Mouse (Mus musculus) ZHBTc4 (cell line): ENCODE results near the gene BC030870.

Source experiments
- DNase-seq: peaks from one replicate; pipeline ENCODE4 v3.0.0-alpha.2; 2011; ENCODE audit warnings: low read depth, low spot score

BC030870 gene

DNA sequence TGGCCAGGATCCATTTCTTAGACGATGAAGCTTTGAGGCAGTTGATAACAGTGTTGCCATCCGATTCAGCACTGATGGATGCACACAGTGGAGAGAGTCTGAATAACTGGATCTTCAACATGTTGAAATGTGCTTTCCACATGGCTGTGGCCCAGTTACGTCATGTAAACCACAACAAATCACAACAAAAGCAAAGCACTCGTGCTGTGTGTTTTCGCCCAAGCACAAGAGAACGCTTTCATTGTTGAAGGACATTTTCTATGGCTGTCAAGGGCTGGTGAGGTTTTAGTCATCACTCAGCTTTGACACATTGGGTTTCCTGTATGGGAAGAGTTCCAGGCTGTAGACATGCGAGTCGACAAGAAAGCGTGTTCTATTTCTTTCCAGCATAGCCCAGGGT lies 48.6 kb downstream of the BC030870 start:
- no peak for DNase-seq

DNA sequence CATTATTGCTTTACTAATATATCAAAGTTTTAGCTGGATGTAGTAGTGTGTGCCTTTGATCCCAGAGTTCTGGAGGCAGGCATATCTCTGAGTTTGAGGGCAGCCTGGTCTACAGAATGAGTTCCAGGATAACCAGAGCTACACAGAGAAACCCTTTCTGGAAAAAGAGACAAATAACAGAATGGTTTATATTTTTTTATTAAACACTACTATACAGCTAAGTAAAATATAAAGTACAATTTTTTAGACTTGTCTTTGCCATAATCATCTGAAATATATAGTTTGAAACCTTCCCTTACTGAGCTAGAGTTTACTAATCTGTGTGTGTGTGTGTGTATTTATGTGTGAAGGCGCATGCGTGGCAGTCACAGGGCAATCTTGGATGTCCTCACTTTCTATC lies 54.6 kb downstream of the BC030870 start, which contains the start of gene Gm10663:
Gene Gm10663, plus strand, starts transcription at position 301 of the 400 bp plus-strand sequence.
- DNase-seq, result no peak

DNA sequence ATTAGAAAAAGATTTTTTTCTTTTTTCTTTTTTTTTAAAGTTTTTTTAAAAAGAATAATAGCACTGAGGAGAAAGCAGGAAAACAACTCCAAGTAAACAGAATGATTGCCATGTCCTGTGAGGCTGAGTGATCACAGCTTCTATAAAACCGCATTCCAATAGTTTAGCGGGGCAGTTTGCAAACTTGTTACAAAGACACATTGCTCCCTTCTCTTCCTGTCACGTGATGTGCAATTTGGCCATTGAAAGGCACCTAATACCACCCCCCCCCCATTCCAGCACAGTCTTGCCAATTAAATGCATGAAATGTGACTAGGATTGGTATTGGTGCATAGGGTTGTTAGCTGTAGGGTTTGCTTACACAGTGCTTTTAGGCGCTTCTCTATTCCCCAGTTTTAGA lies 58.4 kb downstream of the BC030870 start:
- no peak for DNase-seq

DNA sequence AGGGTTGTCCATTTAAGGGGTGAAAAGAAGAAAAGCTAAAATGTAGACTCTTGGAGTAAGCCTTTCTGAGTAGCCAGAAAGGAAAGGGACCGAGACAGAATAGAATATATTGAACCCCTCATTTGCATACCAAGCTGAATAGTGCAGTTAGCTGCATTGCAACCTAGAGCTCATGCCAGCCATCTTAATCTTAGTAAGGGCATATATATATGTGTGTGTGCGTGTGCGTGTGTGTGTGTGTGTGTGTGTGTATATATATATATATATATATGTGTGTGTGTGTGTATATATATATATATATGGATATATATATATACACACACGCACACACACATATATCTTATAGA lies 60.9 kb downstream of the BC030870 start:
- DNase-seq, result no peak

DNA sequence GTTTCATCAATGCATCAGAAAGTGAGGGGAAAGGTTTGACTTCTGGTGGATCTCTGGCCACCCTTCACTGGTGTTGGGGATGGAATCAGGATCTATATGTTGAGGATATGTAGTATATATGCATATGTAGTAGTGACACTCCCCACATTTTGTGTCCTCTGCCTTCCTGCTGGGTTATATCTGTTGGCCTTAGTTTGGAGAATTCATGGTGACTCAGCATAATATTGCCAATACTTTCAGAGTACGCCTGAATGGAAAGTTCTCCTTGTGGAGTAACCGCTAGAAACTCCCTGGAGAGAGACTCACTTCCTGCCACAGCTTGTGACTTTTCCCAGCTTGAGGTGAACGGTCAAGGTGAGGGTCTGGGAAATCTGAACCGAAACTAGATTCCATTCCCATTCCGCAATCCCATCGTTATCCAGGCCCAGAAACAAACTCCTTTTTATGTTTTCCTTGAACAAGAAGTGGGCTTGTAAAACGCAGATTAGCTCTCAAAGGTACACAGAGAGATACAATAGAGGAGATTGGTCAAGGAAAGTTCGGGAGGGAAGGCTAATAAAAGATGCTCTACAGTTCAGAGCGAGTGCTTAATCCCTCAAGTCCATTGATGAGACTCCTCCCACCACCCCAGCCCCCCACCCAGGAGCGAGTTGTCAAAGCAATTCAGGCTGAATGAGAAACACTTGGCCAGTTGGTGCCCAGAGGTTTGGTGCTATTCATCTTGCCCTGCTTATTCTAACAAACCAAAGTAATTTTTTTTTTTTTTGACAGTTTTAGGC lies 61.5 kb downstream of the BC030870 start:
- DNase-seq, result peak; percentile 78

DNA sequence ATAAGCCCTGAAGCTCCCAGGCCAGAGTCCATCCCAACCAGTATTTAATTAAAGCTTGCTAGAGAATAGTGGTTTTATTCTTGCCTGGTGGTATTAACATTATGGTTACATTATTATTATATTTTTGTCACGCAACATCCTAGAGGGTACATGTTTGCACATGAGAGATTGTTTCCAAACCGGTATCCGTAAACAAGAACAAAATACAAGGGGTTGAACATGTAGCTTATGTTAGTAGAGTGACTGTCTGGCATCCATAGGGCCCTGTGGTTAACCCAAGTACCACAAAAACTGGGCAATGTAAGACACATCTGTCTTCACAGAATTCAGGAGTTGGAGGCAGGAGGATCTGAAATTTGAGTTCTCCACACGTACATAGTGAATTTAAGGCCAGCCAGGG lies 62.3 kb downstream of the BC030870 start:
- no peak for DNase-seq

DNA sequence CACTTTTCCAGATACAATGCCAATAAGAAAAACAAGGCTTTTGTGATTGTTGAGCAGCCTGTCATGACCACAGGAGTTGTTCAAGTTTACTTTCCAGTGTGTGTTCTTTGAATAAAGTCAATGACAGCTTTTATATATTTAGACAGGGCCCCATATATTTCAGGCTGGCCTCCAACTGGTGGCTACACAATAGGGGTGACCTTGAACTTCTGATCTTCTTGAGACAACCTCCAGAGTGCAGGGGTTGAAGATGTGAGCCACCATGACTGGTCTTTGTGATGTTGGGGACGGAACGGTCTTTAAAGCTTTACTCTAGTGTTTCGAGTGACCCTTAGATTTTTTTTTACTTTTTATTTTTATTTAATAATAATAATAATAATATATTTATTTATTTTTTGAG lies 63.7 kb downstream of the BC030870 start:
- DNase-seq, result no peak

DNA sequence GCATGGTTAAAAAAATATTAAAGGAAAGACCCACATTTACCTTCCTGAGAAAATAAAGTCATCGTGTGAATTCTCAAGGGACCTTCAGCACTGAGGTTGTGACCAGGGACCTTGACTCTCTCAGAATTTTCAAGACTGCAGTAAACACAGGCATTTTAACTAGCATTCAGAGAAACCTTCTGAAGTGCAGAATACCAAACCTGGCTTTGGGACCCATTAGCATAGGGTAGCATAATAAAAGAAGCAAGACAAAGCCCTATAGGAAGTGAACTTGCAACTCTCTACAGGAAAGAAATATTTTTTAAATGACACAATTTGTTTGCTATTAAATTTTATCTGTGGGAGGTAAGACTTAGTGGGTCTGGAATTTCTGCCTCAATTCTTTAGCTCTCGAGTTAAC lies 65.3 kb downstream of the BC030870 start:
- DNase-seq, result peak; percentile 78

DNA sequence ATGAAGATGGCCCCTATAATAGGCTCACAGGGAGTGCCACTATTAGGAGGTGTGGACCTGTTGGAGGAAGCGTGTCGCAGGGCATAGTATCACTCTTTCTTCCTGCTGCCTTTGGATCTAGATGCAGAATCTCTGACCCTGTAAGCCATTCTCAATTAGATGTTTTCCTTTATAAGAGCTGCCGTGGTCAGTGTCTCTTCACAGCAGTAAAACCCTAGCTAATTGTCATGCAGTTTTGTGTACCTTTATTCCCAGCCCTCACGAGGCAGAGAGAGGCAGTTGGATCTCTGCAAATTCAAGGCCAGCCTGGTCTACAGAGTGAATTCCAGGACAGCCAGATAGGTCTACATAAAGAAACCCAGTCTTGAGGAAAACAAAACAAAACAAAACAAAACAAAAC lies 67.2 kb downstream of the BC030870 start:
- peak; percentile 58 for DNase-seq

DNA sequence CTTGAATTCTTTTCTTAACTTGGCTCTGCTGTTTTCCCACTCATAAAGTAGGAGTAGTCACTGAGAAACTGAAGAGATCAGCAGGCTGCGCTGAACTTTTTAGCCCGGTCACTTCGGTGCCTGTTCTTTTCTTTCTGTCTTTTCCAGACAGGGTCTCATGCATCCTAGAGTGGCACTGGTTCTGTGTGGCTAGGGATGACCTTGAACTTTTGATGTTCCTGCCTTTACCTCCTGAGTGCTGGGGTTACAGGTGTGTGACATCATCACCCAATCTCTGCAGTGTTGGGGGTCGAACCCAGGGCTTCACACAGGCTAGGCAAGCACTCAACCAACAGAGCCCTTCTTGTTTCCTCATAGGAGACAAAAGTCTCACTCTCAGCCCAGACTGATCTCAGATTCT lies 72.6 kb downstream of the BC030870 start:
- no peak for DNase-seq

DNA sequence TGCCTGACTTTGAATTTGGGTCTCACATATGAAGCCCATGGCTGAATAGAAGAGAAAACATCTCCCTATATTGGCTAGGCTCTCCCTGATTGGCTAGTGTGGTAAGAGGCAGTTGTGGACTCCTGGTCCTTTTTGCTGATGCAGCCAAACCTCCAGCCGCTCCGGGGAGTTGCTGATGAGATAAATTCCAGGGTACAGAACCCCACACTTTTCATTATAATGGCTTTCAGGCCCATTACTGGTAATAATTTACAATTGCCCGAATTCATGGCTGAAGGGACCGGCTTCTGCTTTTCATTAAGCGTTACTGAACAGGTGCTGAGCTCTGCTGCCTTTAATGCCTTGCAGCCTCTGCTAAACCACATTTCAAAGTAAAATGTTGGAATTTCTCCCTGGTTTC lies 75.4 kb downstream of the BC030870 start:
- DNase-seq, result no peak

DNA sequence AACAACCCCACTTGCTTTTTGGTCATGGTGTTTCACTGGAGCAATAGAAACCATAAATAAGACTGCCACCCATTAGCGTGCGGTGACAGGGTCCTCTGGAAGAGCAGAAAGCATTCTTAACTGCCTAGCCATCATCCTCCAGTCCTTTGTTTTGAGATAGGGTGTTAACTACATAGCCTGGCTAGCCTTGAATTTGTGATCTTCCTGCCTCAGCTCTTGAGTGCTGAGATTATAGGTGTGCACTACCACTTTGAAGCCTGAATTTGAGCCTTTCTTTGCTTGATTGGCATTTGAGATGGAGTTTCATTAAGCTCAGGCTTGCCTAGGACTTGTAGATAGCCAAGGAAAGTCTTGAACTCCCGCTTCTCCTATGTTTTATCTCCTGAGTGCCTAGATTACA lies 75.8 kb downstream of the BC030870 start:
- peak; percentile 55 for DNase-seq

DNA sequence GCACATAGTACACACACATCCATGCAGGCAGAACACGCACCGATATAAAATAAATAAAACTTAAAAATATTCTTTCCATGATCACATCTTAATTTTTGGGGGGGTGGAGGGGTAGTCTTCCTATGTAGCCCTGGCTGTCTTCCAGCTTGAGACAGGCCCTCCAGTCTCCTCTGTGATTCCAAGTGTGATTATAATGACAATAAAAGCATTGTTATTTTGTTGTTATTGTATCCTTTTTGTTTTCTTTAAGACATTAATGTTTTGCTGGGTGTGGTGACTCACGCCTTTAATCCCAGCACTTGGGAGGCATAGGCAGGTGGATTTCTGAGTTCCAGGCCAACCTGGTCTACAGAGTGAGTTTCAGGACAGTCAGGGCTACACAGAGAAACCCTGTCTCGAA lies 81.6 kb downstream of the BC030870 start:
- DNase-seq, result peak; percentile 40

DNA sequence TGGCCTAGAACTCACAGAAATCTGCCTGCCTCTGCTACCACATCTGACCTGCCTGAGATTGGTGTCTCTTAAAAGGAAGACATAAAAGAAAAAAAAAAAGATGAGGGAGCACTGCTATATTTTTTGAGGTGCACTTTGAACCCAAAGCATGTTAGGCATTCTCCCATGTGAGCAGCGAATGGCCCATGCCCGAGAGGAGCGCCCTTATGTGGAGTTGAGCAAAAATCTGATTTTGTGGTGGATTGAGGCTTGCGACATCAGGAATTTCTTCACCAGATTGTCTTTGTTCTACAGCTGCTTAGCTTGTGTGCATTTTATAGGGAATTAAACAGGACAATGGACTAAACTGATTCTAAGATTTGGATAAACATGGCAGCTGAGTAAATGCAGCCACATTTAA lies 82.2 kb downstream of the BC030870 start:
- DNase-seq, result no peak

DNA sequence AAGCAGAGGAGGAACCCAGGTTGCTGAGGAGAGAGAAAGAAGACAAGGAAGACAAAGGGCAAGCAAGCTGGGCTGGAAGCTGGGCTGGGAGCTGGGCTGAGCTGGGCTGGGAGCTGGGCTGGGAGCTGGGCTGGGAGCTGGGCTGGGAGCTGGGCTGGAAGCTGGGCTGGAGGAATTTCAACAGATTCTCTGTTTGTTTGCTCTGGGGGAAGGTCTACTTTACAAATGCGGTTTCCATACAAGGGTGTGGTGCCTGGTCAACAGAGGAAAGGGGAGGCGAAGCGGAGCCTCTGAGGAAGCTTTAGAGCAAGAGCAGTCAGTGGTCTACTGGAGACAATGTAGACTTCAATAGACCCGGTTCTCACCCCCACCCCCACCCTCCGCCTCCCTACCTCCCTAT lies 82.8 kb downstream of the BC030870 start:
- peak; percentile 95 for DNase-seq

DNA sequence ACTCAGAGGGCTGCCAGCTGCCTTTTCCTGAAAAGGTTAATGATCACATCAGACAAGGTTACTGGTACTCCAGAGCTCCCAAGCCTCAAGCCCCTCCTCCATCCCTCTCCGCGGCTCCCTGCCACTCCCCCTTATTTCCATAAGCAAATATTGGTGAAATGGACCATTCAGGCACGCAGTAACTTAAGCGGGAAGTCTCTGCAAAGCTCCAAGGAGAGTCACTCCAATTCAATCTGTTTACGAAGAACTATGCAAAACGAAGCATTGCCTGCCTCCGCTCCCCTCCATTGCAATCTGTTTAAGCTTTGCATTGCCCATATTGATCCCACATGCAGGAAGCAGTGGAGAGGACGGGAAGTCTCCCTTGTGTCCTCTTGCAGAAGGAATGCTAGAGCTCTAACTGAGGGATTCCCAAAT lies 92.2 kb downstream of the BC030870 start, which contains the start of gene Apela:
Gene Apela, minus strand, starts transcription at position 220 of the 417 bp plus-strand sequence.
- DNase-seq, result peak; percentile 84
